Mouse (Mus musculus) brain, embryonic 14.5 days (tissue): ENCODE data around the gene H1f0. TPM values are rescaled to one million over a fixed set of nuclear protein-coding genes. Genes with fewer than 3 reads are reported as not detected.
"Not testable (repeated sequence)": the region's sequence is repeated elsewhere in the genome, so short reads cannot be mapped to it uniquely, and the experiment has no call there.

Source experiments
- DNase-seq: peaks from one replicate; pipeline ENCODE4 v3.0.0-alpha.2; 2011; ENCODE audit warnings: low read depth
- CTCF ChIP-seq: fragments of 200-500 bp; IDR thresholded peaks from 2 replicates; pipeline ENCODE4 v1.5.1; 2012; ENCODE audit warnings: inconsistent platforms, mild to moderate bottlenecking, moderate library complexity, borderline replicate concordance; ENCODE audit not compliant: insufficient read depth, insufficient read length; ENCODE audit errors: extremely low read depth
- POLR2A ChIP-seq: fragments of 200-500 bp; IDR thresholded peaks from 2 replicates; pipeline ENCODE4 v1.6.1; 2012; ENCODE audit warnings: mild to moderate bottlenecking, inconsistent platforms, borderline replicate concordance; ENCODE audit not compliant: poor library complexity, insufficient read depth, insufficient read length, severe bottlenecking; ENCODE audit errors: extremely low read depth
- polyA plus RNA-seq: library from polyadenylated mRNA; depleted of rRNA; stranded (reverse); fragments of >200 nt; gene quantifications from 2 replicates; pipeline ENCODE4 v1.2.3, GENCODE M21; 2012

H1f0 gene
- polyA plus RNA-seq, 1 experiment, result 198 TPM

DNA sequence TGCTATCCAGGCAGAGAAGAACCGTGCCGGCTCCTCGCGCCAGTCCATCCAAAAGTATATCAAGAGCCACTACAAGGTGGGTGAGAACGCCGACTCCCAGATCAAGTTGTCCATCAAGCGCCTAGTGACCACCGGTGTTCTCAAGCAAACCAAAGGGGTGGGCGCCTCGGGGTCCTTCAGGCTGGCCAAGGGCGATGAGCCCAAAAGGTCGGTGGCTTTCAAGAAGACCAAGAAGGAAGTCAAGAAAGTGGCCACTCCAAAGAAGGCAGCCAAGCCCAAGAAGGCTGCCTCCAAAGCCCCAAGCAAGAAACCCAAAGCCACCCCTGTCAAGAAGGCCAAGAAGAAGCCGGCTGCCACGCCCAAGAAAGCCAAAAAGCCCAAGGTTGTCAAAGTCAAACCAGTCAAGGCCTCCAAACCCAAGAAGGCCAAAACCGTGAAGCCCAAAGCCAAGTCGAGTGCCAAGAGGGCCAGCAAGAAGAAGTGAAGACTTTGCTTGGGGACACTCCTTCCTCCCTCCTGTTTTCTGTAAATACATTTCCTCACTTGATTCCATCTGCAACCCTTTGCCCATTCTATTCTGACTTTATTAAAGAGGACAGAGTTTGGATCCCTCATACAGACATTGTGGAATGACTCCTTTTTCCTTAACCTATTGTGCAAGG lies 704 bp downstream of the H1f0 start:
- no peak for TF ChIP-seq POLR2A
- TF ChIP-seq CTCF, result no peak
- peak; percentile 14 for DNase-seq

DNA sequence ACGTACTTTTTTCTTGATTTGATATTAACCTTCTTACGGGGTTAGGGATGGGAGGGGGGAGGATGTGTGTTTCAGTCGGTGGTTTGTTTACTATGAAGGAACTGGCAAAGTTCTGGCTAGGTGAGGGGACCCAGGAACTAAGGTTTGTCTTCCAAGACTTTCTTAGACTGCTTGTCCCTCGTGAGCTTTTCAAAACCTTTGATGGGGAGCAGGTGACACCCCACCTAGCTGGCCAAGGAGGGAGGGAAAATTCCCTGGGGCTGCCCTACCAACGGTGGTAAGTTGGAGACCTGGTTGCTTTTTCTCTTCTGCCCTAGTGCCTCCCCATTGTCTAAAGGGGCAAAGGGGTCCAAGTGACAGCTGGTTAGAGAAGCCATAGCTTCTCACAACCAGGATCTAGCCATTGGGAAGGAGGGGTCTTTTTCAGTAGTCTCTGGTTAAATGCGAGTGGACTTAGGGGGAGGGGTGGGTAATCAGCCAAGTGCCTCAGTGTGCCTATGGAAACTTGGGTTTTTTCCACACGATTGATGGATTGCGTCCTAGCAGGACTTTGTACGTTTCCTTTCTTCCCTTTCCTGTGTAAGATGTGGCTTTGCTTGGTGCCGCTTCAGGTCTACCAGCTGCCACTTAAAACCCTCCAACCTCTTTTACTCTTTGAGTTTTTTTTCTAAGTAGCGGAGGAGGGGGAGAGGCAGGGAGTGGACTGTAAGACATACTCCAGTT lies 1.4 kb downstream of the H1f0 start:
- DNase-seq, result peak; percentile 67

DNA sequence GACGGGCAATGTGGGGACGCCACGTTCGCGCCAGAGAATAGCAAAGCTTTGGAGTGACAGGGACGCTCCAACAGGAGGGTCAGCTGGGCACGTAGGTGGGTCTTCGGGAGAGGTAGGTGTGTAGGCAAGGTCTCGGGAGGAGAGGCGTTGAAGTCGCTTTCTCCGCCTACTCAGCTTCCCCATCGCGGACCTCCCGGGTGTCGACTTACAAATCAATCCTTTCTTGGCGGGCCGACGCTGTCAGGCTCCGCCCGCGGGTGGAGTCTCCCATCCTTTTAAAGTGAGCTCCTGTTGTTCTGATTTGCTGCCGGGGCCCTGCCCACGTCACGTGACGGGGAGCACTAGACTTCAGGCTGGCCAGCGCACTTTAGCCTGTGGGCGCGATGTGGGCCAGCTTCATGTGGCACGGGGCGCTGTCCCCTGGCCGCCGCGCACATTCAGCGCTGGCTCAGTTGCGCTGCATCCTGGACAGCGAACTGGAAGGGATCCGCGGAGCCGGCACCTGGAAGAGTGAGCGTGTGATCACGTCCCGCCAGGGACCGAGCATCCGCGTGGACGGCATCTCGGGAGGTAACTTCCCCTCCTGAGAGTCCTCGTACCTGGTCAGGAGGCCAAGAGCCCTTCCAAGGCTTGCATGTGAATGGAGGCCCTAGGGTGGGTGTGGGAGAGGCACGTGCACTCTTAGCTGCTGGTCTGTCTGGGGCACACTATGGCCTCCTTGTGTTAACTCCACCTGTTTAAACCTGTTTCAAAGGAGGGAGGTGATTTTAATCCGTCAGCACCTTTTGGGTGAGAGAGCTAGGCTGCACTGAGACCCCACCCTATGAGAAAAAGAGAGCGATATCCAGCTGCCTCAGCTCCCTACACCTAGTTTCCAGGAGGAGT lies 2.5 kb downstream of the H1f0 start:
- TF ChIP-seq CTCF (no peak), POLR2A (0 out of 2 replicates have a peak, but pooled peaks have one; percentile 43)
- DNase-seq, result peak; percentile 98

More for the DNA sequence above, 1.4 kb downstream of the H1f0 start:
- TF ChIP-seq POLR2A (no peak), CTCF (no peak)

DNA sequence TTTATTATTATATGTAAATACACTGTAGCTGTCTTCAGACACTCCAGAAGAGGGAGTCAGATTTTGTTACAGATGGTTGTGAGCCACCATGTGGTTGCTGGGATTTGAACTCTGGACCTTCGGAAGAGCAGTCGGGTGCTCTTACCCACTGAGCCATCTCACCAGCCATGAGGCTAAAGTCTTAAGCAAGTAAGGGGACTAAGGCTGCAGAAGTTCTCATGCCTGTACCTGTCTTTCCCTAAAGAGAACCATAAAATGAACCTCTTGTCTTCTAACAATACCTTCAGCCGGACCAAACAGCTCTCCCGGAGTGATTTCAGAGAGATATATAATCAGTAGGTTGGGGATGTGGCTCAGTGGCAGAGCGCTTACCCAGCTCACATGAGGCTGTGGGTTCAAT lies 3.7 kb downstream of the H1f0 start:
- not testable (repeated sequence) for DNase-seq

DNA sequence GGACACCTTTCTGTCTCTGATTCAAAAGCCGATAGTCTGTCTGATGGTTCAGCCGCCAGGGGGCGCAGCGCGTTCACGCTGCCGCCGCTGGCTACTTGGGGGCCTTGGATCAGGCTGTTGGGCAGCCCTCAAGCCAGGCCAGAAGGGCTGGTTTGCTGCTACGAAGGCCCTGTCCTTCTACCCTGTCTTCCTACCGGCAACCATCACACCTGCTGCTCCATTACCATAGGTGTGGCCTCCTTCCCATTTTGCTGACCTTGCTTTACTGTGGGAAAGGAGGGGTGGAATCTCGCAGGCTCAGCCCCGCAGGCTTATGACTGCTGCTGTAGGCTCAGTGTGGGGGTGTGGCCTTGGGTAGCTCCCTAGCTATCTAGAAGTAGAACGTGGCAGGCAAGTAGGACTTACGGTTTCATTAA lies 9.7 kb downstream of the H1f0 start:
- DNase-seq, result peak; percentile 61
- TF ChIP-seq POLR2A, result no peak
- TF ChIP-seq CTCF, result peak; percentile 90

DNA sequence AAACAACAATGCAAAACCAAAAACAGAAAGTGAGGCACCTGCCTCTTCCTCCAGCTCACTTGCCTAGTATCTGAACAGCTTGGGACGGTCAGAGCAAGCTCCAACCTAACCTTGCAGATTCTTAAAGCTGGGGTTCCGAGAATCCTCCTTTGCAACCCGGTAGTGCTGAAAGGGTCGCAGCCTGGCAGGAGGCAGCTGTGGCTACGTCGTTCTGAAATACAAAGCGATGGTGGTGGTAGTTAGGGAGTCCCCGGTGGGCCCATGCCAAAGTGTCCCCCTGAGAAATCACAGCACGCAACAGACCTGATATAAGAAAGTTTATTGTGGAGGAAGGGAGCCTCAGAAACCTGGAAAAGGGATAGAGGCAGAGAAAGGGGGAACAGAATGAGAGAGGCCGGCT lies 10.1 kb downstream of the H1f0 start:
- no peak for DNase-seq
- TF ChIP-seq CTCF (no peak), POLR2A (no peak)

DNA sequence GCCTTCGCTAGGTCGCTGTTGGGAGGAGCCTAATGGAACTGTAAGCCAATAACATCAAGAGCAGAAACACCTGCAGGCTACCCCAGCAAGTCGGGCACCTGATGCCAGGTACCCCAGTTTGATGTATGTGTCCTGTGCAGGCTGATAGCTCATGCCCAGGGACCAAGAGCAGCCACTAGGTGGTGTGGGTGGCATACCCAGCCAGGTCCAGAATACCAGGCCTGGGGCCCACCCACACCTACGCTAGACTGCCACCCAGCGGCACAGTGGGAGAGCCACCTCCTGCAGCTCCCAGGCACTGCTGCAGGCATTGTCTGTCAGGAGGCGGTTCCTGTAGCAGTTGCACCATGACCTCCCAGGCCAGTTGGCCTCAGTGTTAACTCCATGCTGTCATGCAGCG lies 10.6 kb downstream of the H1f0 start:
- DNase-seq, result peak; percentile 73
- TF ChIP-seq POLR2A (no peak), CTCF (peak; percentile 67)

DNA sequence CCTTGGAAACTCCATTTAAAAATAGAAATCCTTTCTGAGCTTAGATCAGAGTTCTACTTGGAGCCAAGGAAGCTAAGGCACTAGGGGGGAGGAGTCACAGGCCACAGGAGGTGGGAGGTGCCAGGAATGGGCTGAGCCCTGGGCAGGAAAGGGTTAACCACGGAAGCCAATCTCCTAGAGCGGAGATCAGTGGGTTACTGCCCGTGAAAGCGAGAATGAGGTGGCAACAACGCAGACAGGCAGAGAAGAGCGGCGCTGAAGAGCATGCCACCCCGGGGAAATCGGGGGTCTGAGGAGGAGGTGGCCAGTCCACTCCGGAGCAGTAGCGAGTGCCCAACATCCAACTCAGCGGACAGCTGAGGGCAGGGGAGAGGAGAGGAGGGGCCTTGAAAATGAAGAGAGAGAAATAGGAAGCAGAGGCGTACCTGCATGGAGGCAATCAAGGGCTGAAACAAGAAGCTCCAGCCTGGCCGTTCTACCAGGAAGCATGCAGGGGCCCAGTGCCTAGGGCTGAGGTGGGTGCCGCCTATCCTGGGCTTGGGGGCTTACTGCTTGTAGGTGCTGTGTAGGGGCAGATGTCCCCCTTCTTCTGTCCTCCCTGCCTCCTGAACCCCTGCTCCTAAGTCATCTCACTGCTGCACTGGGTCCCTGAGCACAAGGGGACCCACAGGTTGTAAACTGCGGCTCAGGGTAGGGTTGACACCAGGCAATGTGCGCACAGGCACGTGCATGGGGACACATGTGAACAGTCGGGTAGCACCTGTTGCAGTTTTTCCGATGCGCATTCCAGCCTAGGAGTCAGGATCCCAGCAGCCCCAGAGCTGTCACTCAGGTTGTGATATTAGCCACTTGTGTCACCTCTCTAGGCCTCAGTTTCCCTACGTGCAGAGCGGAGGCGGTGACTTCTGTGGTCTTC lies 12.5 kb downstream of the H1f0 start:
- peak; percentile 31 for DNase-seq
- TF ChIP-seq POLR2A (no peak), CTCF (no peak)

DNA sequence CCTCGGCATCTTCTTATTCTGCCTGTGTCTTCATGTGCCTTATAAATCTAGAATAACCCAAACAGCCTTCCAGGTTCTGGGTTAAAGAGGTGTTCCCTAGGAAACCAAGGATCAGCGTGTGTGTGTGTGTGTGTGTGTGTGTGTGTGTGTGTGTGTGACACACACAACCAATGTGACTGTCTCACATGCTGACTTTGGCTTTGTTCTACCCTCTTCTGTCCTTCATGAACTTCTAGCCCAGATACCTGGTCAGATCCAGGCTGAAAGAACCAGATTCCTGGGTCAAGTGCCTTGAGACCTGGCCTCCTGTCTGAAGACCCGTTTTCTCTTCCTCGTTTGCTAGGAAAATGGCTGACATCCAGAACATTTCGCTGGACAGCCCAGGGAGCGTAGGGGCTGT lies 13.3 kb downstream of the H1f0 start, which contains the start of gene Galr3:
Galr3 (plus strand) TSS at position 301 of the 400 bp plus-strand sequence.
- TF ChIP-seq CTCF (no peak), POLR2A (no peak)
- no peak for DNase-seq

DNA sequence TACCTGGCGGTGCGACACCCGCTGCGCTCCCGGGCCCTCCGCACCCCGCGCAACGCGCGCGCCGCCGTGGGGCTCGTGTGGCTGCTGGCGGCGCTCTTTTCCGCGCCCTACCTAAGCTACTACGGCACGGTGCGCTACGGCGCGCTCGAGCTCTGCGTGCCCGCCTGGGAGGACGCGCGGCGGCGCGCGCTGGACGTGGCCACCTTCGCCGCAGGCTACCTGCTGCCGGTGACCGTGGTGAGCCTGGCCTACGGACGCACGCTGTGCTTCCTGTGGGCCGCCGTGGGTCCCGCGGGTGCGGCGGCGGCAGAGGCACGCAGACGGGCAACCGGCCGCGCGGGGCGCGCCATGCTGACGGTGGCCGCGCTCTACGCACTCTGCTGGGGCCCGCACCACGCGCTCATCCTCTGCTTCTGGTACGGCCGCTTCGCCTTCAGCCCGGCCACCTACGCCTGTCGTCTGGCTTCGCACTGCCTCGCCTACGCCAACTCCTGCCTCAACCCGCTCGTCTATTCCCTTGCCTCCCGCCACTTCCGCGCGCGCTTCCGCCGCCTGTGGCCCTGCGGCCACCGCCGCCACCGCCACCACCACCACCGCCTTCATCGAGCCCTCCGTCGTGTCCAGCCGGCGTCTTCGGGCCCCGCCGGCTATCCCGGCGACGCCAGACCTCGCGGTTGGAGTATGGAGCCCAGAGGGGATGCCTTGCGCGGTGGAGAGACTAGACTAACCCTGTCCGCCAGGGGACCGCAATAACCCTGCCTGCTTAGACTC lies 14.7 kb downstream of the H1f0 start:
- TF ChIP-seq CTCF (no peak), POLR2A (no peak)
- DNase-seq, result peak; percentile 57

DNA sequence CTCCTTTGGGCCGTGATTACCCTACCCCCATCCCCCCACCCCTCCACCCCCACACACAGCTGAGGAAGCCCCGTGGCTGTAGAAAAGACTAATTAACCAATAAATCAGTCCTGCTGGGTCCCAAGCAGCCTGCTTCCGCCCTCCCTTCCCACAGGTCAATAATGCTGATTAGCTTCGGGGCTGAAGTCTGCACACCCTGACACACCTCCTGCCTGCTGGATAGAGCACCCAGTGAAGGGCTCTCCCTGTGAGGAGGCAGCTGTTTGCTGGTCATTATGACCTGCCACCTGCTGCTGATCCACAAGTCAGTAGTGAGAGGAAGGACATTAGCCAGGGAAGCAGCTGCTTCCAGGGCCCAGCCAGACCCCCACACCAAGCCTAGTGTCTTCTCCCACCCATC lies 16.6 kb downstream of the H1f0 start:
- TF ChIP-seq POLR2A (no peak), CTCF (no peak)
- peak; percentile 30 for DNase-seq
